Mouse (Mus musculus) G1E-ER4 (cell line): ENCODE results near the gene Ifitm1. TPM values are rescaled to one million over a fixed set of nuclear protein-coding genes. Genes with fewer than 3 reads are reported as not detected.

Experiments
- GATA1 ChIP-seq: IDR thresholded peaks from one replicate; pipeline ENCODE4 v1.8.0; 2012; ENCODE audit warnings: low read length, inconsistent platforms
- polyA plus RNA-seq: library from polyadenylated mRNA; stranded (reverse); fragments of >175 nt; gene quantifications from 2 replicates; pipeline ENCODE4 v1.2.3, GENCODE M21; 2012

Ifitm1 gene
- polyA plus RNA-seq, 1 experiment = 0.08 TPM

GRCm38 (mm10) chr7:140944236-140944635, 22.8 kb upstream of the Ifitm1 start:
- no peak for TF ChIP-seq GATA1

DNA sequence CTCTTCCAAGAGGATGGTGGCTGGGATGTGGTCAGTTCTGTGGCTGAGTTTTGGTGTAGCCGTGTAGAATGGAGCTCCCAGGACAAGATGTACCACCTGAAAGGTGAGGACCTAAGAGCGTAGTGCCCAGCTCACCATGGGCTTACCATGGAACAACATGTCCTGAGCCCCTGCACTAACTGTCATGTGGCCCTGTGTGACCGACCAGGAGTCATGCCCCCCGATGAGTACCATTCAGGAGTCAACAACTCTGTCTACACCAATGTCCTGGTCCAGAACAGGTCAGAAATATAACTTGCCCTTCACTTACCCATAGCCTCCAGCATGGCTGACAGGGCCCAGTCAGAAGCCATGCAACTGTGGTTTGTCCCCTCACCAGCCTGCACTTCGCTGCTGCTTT, 21.8 kb upstream of the Ifitm1 start:
- no peak for TF ChIP-seq GATA1

GRCm38 (mm10) chr7:140946311-140946710, 20.7 kb upstream of the Ifitm1 start:
- no peak for TF ChIP-seq GATA1

DNA sequence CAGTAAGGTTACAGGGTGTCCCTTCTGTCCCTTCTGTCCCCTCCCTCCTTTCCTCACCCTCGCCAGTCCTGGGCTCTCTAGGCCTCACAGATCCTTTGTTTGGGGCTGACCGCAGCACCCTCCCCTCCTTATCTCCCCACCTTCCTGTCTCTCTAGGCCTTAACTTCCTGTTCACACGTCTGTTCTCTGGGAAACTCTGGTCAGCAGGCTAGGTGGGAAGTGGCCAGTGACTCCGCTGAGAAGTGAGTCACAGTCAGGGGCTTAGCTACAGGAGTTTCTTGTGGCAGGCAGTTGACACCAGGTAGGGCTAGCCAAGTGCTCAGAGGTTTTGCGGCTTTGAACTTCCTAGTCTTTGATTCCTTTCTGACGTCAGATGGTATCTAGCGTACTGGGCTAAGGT, 20.0 kb upstream of the Ifitm1 start:
- TF ChIP-seq GATA1 = no peak

- no peak for TF ChIP-seq GATA1
Observed at GRCm38 (mm10) chr7:140948161-140948560, 18.9 kb upstream of the Ifitm1 start.

GRCm38 (mm10) chr7:140949255-140949654, 17.8 kb upstream of the Ifitm1 start:
- TF ChIP-seq GATA1 = no peak

GRCm38 (mm10) chr7:140949824-140950530, 17.0 kb upstream of the Ifitm1 start, which contains the start of gene Ifitm5:
TSS of gene Ifitm5 (minus strand) at chr7:140950291.
- TF ChIP-seq GATA1 = no peak

DNA sequence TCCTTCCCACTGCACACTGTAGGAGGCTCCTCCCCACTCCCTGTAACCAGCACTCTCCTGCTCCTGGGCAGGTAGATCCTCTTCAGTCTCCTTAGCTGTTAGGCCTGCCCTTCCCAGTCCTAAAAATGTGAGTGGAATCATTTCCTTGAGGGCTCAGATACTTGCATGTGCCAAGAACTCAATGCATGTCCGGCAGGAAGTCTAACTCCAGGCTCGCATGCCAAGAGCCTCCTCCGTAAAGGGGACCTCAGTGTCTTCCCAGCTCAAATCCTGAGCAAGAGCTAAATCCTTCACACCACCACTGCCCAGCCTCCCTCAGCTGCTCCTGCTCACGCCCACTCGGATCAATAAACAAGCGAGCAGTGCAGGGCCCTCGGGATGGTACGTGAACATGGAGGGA, 16.0 kb upstream of the Ifitm1 start:
- TF ChIP-seq GATA1 = no peak

GRCm38 (mm10) chr7:140951765-140952164, 15.3 kb upstream of the Ifitm1 start:
- TF ChIP-seq GATA1 = no peak

GRCm38 (mm10) chr7:140952441-140952840, 14.6 kb upstream of the Ifitm1 start:
- no peak for TF ChIP-seq GATA1

DNA sequence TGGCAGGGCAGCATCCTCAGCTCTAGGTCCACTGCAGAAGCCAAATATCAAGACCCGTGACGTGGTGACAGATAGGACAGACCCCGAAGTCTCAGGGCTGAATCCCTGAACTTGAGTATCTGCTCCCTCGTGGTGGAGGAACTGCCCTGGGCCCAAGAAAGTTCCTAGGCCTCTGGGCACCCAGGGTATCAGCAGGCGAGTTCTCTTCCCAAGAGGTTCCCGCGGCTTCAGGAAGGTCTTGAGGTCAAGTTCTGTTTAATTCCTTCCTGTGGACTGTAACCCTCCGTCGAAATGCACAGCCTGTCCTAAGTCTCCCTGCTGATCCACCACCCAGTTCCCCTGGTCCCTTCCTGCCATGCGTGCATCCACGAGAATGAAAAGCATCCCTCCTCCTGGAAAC, 13.9 kb upstream of the Ifitm1 start:
- no peak for TF ChIP-seq GATA1

DNA sequence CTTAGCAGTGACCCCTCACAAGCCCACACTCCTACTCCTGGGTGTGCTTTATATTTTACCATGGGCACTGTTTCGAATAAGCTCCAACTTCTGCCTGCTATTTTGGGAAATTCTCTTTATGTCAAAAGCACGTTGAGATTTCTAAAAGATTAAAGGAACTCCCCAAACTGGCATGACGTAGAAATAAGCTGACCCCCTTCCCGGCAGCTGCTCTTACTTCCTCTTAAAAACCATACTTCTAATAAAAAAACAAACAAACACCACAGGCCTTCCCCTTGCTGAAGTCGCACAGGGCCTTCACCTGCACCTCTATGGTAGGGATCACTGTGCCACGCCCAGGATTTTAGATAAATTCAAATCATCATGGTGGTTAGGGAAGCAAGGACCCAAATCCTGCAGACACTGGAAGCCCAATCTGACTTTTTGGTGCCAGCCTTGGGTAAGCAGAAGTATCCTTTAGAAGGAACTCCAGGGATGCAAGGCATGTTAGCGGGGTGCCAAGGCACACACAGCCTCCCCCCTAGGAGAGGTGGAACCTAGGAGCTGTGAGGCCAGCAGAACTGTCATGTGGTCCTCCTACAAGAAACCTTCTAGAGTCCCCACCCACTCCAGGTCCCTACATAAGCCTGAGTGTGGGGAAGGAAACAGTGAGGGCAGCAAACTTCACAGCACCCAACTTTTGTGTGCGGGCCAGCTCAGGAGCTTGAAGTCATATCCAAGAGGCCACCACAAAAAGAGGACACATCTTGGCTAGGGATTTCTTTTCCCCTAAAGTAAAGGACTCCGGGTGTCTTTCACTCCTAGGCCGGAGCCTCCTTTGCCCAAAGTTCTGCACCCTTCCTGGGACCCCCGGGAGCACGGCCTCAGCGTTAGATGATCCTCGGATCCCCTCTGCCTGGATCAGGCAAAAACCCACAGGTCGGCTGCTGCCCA, 13.0 kb upstream of the Ifitm1 start:
- no peak for TF ChIP-seq GATA1

DNA sequence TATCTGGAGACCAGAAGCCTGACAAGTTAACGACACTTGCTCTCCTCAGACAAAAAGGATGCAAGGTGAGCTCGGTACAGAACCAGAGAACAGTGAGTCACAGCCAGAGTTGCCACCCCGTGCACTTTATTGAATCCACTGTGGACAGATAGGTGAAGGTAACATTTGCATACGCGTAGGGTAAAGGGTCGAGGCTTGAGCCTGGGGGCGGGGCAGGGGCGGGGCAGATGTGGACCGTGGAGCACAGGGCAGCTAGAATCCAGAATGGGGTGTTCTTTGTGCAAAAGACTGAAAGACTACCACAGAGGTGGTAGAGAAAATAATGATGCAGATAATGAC, 12.3 kb upstream of the Ifitm1 start:
- TF ChIP-seq GATA1 = no peak

- no peak for TF ChIP-seq GATA1
Observed at GRCm38 (mm10) chr7:140955342-140955741, 11.7 kb upstream of the Ifitm1 start.

GRCm38 (mm10) chr7:140955758-140956555, 11.1 kb upstream of the Ifitm1 start, which contains the start of the genes Gm45717 and Ifitm2:
TSS of gene Gm45717 (minus strand) at chr7:140955937.
TSS of gene Ifitm2 (minus strand) at chr7:140955987.
- TF ChIP-seq GATA1 = no peak

GRCm38 (mm10) chr7:140956556-140956869, 10.5 kb upstream of the Ifitm1 start:
- TF ChIP-seq GATA1 = no peak
